Mouse (Mus musculus) bone marrow, adult 2 months (tissue): Measurements from ENCODE around the gene Nhej1. TPM values are rescaled to one million over a fixed set of nuclear protein-coding genes. Genes with fewer than 3 reads are reported as not detected.

Experiments
- H3K27ac ChIP-seq: fragments of 200-500 bp; 2 replicates; pipeline ENCODE4 v1.5.1; 2012; ENCODE audit warnings: low read depth, mild to moderate bottlenecking, control low read depth, inconsistent platforms, low read length; ENCODE audit not compliant: control insufficient read depth, poor library complexity, insufficient read depth
- H3K4me1 ChIP-seq: fragments of 200-500 bp; 2 replicates; pipeline ENCODE4 v1.6.1; 2011; ENCODE audit warnings: low read length; ENCODE audit not compliant: control insufficient read depth, insufficient read depth
- H3K4me3 ChIP-seq: fragments of 200-500 bp; replicated peaks from 2 replicates; pipeline ENCODE3; 2011; ENCODE audit warnings: mild to moderate bottlenecking, low read depth, low read length, control low read depth; ENCODE audit not compliant: control insufficient read depth
- CTCF ChIP-seq: fragments of 200-500 bp; IDR thresholded peaks from 2 replicates; pipeline ENCODE4 v1.5.1; 2011; ENCODE audit warnings: low read length, control low read depth; ENCODE audit not compliant: control insufficient read depth, insufficient read depth
- POLR2A ChIP-seq: fragments of 200-500 bp; IDR thresholded peaks from 2 replicates; pipeline ENCODE4 v1.6.1; 2011; ENCODE audit warnings: low read depth, mild to moderate bottlenecking, control low read depth, low read length, borderline replicate concordance; ENCODE audit not compliant: control insufficient read depth
- WGBS: fragments of 180-500 bp; shearing (Covaris S2); methylation state at CpG from one replicate; pipeline ENCODE4 v1.1.7; 2018; 5-methylcytosine and 5-hydroxymethylcytosine counted together
- polyA plus RNA-seq: library from polyadenylated mRNA; stranded (reverse); fragments of >200 nt; gene quantifications from 2 replicates; pipeline ENCODE4 v1.2.4, GENCODE M21; 2011; ENCODE audit warnings: low replicate concordance; ENCODE audit not compliant: missing spikeins, insufficient read depth, insufficient read length

Nhej1 gene
- polyA plus RNA-seq, 1 experiment = 11.6 TPM

DNA sequence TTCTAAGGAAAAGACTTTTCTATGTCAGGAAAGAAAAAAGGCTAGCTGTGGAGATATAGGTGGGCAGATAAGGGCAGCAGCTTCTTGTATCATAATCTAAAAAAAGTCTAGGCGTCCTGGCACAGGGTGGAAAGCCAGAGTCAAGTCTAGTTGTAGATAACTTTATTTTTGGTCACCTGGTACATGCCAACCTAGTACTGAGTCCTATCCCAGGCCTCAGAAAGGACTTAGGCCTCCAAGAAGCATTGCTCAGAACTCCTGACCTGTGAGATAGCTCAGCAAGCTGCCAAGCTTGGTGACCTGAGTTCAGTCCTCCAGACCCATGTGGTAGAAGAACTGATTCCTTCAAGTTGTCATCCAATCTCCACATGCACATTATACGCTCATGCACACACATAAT, 76.4 kb downstream of the Nhej1 start:
- TF ChIP-seq CTCF (no peak), POLR2A (no peak)
- Histone ChIP-seq H3K27ac (no peak overlapping the region), H3K4me3 (no peak overlapping the region), H3K4me1 (no peaks in the 10 kb centered on the region)
- 62% methylated on average over 2 of the region's 2 CpGs for WGBS

DNA sequence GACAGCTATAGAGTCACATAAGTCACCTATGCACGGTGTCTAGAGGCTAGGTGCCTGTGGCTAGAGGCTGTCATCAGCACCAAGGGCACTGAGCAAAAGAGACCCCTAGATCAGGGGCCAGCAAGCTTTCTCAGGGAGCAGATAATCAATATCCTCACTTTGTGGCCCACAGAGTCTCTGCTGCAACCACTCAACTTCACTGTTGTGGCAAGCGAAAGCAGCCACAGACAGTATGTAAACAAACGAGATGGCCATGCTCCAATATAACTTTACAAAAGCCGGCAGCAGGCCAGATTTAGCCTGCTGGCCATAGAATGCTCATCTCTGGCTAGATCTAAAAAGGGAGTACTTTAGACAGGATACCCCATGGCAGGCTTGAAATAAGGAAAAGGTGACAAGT, 77.0 kb downstream of the Nhej1 start:
- TF ChIP-seq CTCF (no peak), POLR2A (no peak)
- H3K4me1 ChIP-seq = no peaks in the 10 kb centered on the region
- no peak overlapping the region for H3K27ac ChIP-seq
- WGBS = 87% methylated on average over 4 of the region's 4 CpGs
- H3K4me3 ChIP-seq = no peak overlapping the region

DNA sequence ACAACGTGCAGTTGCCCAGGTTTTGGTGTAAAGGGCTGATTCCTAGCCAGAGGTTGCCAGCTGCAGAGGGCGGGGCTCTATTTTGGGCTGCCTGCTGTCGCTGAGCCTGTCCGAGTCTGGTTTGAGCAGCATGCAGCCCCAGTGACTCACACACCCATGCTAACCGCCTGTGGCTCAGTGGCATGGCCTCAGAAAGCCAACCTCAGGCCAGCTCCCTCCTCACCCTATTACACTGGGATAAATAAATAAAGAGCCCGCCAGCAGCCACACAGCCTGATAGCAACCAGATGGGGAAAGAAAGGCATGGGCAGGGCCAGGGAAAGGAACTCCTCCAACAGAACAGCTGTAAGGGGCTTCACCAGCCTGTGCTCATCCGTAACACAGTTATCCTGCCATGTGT, 84.6 kb downstream of the Nhej1 start:
- no peak for TF ChIP-seq POLR2A
- TF ChIP-seq CTCF = no peak
- H3K4me3 ChIP-seq = no peak overlapping the region
- no peaks in the 10 kb centered on the region for H3K4me1 ChIP-seq
- WGBS = 72% methylated on average over 7 of the region's 7 CpGs
- H3K27ac ChIP-seq = no peak overlapping the region

DNA sequence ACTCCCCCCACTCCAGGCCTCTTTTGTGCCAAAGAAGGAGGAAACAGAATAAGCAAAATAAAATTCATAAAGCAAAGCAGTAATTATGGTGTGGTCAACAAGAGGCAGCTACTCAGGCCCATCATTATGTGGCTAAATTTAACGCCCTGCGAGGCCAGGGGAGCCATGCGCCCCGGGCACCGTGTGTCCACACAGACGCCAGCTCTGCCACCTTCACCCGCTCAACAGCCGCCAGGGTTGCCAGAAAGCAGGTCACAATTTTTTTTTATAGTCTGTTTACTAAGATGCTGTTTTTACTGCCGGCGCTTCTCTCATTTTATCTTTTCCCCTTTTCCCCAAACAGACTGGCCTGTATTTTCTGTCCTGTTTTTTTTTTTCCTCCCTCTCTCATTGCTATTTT, 93.0 kb downstream of the Nhej1 start:
- TF ChIP-seq CTCF = no peak
- no peak for TF ChIP-seq POLR2A
- no peak overlapping the region for H3K4me3 ChIP-seq
- WGBS = 89% methylated on average over 10 of the region's 10 CpGs
- no peaks in the 10 kb centered on the region for H3K4me1 ChIP-seq
- H3K27ac ChIP-seq = no peak overlapping the region

DNA sequence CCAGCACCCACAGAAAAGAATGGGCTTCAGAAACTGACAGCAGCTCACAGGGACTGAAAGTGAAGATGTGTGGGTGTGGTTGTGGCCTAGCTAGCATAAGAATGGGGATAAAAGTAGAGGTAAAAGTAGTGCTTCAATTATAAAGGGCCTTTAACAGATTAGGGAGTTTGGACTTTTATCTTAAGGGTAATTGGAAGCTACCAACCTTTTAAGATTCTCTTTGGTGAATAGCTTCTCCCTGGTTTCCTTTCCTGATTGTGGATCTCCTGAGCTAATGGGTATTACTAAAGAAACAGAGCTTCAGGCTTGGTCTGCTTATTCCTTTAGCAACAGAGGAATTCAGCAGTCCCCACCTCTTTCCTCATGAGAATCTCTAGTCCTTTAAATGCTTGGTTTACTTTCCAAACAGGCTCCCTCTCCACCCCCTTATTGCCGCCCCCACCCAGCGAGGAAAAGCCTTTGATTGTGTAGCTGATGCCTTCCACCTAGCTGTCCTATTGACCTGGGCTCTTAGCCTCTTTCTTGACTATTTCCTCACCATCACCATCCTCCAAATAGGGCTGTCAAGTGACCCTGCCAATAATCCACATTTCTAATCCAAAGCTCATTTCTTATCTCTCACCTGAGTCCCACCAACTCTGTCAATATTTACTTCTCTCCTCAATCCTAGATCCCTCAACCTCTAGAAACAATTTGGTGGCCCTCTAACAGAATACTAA, 97.8 kb downstream of the Nhej1 start:
- 84% methylated on average over 2 of the region's 2 CpGs for WGBS
- H3K4me1 ChIP-seq = no peaks in the 10 kb centered on the region
- TF ChIP-seq POLR2A (no peak), CTCF (no peak)

DNA sequence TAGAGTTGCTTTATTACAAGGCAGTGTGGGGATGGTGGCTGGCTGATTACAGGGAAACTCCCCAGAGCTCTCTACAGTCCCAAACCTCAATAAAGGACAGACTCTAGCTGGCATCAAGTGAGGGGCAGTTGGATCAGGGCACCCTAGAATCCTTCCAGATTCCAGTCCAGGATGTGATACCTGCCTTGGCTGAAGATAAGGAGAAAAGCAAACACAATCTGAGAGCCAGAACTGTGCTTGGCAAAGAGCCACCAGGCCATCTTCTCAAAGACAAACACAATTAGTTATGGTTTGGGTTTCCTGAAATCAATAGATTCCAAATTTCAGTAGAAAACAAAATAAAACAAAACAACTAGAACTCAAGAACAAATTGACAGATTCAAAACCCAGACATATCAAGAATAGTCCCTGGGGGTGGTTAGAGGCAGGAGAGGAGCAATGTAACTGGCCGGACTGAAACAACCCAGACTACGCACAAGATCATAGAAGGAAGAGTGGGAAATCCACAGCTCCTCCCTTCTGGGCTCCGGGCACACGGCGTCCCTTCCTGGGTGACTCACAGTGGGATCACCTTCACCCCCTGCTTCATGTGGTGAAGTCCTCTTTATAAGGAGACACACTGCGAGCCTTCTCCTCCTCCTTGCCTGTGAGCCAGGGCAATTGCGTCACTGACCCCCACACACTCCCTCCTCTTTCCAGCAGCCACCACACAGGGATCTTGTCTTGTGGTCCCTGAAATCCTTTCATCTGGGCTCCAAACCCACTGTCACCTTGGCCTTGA, 100.4 kb downstream of the Nhej1 start:
- WGBS = 83% methylated on average over 7 of the region's 7 CpGs

More for the DNA sequence above, 97.8 kb downstream of the Nhej1 start:
- no peak overlapping the region for H3K27ac ChIP-seq
- H3K4me3 ChIP-seq = no peak overlapping the region

DNA sequence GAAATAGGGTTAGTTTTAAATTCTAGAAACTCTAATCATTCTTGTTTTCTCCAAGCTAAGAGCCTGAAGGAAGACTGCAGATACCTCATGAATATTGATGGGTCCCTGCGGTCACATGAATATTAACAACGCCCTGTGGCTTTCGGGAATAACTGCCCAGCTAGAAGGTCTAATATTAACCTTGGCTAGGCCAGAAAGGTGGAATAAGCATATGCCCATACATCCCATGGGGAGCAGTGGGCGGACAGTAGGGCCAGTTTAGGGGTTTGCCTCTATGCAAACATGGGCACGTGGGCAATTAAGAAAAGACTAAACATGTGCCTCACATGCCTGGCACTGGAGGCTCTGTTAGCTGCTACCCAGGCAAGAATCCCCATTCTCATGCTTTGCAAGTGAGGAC, 102.8 kb downstream of the Nhej1 start:
- Histone ChIP-seq H3K27ac (no peak overlapping the region), H3K4me1 (no peaks in the 10 kb centered on the region), H3K4me3 (no peak overlapping the region)
- TF ChIP-seq CTCF (no peak), POLR2A (no peak)
- WGBS = 82% methylated on average over 5 of the region's 5 CpGs

More for the DNA sequence above, 100.4 kb downstream of the Nhej1 start:
- H3K4me3 ChIP-seq = no peak overlapping the region
- TF ChIP-seq POLR2A (no peak), CTCF (no peak)
- H3K27ac ChIP-seq = no peak overlapping the region
- H3K4me1 ChIP-seq = no peaks in the 10 kb centered on the region

DNA sequence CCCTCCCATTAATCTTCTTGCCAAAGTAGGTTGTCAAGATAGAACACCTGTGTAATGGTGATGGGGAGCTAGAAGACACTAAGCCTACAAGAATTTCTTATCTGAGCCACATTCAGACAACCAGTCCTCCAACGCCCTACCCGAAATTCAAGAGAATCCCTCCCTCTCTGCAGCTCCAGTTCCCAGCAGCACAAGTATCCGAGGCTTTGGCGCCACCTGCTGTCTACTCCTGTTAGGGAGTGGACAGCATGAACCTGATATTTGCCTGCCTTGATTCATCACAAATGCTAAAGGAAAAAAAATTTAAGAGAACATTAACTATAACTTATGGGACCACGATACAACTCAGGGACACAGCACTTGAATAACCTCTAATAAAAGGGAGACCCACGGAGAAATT, 108.2 kb downstream of the Nhej1 start:
- TF ChIP-seq CTCF = peak; percentile 74
- TF ChIP-seq POLR2A = no peak
- 7% methylated on average over 6 of the region's 6 CpGs for whole genome bisulfite sequencing
- H3K4me3 ChIP-seq = no peak overlapping the region
- H3K27ac ChIP-seq = no peak overlapping the region
- no peaks in the 10 kb centered on the region for H3K4me1 ChIP-seq
